Mouse (Mus musculus): Measurements from ENCODE around the gene Tia1. TPM values are rescaled to one million over a fixed set of nuclear protein-coding genes. Genes with fewer than 3 reads are reported as not detected.
A peak's percentile ranks its signal among the peaks of the same experiment; 100 is the strongest.

Gene Tia1
- polyA plus RNA-seq (2015; fragmentation: Nextera tagmentation; extraction: Ambion mirVana): 179 and 191 TPM in 2 replicates

GRCm38 (mm10) chr6:86404100-86404861, at the start of gene Tia1:
Gene Tia1, plus strand, starts transcription at chr6:86404219.
- Histone ChIP-seq H3K27ac (peak within 1 kb of the TSS; percentile 97), H3K4me1 (peaks cover 18% of the 10 kb centered on the region; the same call in 1 of the 2 replicates), H3K36me3 (peaks cover 11% of the 10 kb centered on the region; the same call in 1 of the 2 replicates), H3K9me3 (no peaks in the 10 kb centered on the region), H3K4me2 (peak within 1 kb of the TSS; percentile 59), H3K4me3 (peak within 1 kb of the TSS; percentile 70), H3K9ac (peak within 1 kb of the TSS; percentile 86), H3K27me3 (no peaks in the 10 kb centered on the region)
- ATAC-seq (ENCODE audit: borderline replicate concordance, extremely low read depth, low FRiP score, low TSS enrichment): peak; percentile 98
- under 1% methylated on average over 55 of the region's 62 CpGs for WGBS

GRCm38 (mm10) chr6:86354948-86355347, 49.1 kb upstream of the Tia1 start:
- H3K36me3 ChIP-seq: no peaks in the 10 kb centered on the region
- 55% methylated on average over 3 of the region's 3 CpGs for WGBS
- no peaks in the 10 kb centered on the region for H3K4me1 ChIP-seq
- no peak overlapping the region for H3K4me3 ChIP-seq
- ATAC-seq (ENCODE audit: borderline replicate concordance, extremely low read depth, low FRiP score, low TSS enrichment): no peak
- H3K4me2 ChIP-seq: no peak overlapping the region
- H3K27ac ChIP-seq: no peak overlapping the region
- H3K9me3 ChIP-seq: no peaks in the 10 kb centered on the region
- no peaks in the 10 kb centered on the region for H3K27me3 ChIP-seq
- no peak overlapping the region for H3K9ac ChIP-seq

DNA sequence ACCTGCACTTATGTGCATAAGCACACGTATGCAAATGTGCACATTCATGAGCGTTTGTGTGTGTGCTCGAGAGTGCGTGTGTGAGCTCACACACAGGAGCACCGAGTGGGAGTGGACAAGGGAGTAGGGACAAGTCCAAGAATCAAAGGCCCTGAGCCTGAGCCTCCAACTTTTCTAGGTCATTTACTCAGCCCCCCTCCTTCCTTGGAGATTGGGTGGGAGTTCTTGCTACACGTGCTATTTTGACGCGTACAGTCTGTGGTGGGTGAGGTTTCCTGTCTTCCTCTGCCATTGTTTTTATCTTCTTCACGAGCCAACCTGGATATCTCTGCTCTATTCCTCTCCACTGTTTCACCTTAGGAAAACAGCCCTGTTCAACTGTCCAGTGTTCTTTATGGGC, 47.1 kb upstream of the Tia1 start:
- no peak for ATAC-seq (ENCODE audit: borderline replicate concordance, extremely low read depth, low FRiP score, low TSS enrichment)
- Histone ChIP-seq H3K4me1 (no peaks in the 10 kb centered on the region), H3K4me2 (no peak overlapping the region), H3K9ac (no peak overlapping the region), H3K27ac (no peak overlapping the region), H3K4me3 (no peak overlapping the region), H3K27me3 (no peaks in the 10 kb centered on the region), H3K36me3 (no peaks in the 10 kb centered on the region), H3K9me3 (no peaks in the 10 kb centered on the region)
- 73% methylated on average over 9 of the region's 9 CpGs for WGBS

GRCm38 (mm10) chr6:86360691-86361090, 43.3 kb upstream of the Tia1 start:
- no peak for ATAC-seq (ENCODE audit: borderline replicate concordance, extremely low read depth, low FRiP score, low TSS enrichment)
- H3K4me3 ChIP-seq: no peak overlapping the region
- H3K4me1 ChIP-seq: 0 out of 2 replicates have a peak, but pooled peaks cover 5% of the 10 kb centered on the region
- no peak overlapping the region for H3K4me2 ChIP-seq
- H3K9ac ChIP-seq: no peak overlapping the region
- H3K27me3 ChIP-seq: no peaks in the 10 kb centered on the region
- 43% methylated on average over 7 of the region's 7 CpGs for WGBS
- no peak overlapping the region for H3K27ac ChIP-seq
- no peaks in the 10 kb centered on the region for H3K36me3 ChIP-seq
- no peaks in the 10 kb centered on the region for H3K9me3 ChIP-seq

- peaks cover 8% of the 10 kb centered on the region for H3K4me1 ChIP-seq
- no peak for ATAC-seq (ENCODE audit: borderline replicate concordance, extremely low read depth, low FRiP score, low TSS enrichment)
- WGBS: 83% methylated on average over 7 of the region's 7 CpGs
- H3K9ac ChIP-seq: no peak overlapping the region
- no peaks in the 10 kb centered on the region for H3K27me3 ChIP-seq
- H3K4me3 ChIP-seq: no peak overlapping the region
- H3K4me2 ChIP-seq: no peak overlapping the region
- H3K27ac ChIP-seq: no peak overlapping the region
- H3K9me3 ChIP-seq: no peaks in the 10 kb centered on the region
- H3K36me3 ChIP-seq: no peaks in the 10 kb centered on the region
Measured at GRCm38 (mm10) chr6:86361373-86361772, 42.6 kb upstream of the Tia1 start.

DNA sequence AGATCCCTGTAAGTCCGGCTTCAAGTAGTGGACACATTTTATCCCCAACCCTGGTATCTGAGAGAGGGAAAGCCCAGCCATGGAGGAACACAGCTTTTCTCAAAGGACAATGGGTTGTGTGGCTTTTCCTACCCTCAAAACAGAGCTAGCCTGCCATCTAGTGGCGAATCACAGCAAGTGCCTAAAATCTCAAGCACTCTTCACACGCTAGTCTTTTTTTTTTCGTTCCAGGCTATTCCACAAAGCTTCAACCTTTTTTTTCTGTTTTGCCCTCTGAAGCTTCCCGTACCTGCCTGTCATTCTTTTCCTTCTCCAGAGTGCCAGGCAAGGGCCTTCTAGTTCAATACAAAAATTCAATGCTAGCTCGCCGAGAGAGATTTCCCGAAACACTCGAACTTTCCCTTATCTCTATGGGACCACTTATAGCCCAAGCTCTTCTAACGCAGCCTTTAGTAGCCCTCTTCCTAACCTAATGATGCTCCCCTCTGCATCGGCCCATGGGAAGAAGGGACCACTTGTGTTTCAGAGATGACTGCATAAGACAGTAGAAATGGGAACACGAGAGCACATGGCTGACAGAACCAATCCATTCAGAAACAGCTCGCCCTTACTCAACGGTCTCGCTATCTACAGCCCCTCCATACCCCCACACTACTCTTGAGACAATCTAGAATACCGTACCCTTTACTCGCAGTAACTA, 39.4 kb upstream of the Tia1 start:
- Histone ChIP-seq H3K4me3 (peak overlapping the region; percentile 85), H3K27ac (0 out of 2 replicates have a peak overlapping the region, but pooled peaks have one; percentile 13), H3K9ac (peak overlapping the region; percentile 54), H3K4me2 (peak overlapping the region; percentile 94), H3K27me3 (no peaks in the 10 kb centered on the region), H3K4me1 (peaks cover 12% of the 10 kb centered on the region), H3K9me3 (no peaks in the 10 kb centered on the region), H3K36me3 (peaks cover 16% of the 10 kb centered on the region; the same call in 1 of the 2 replicates)
- ATAC-seq (ENCODE audit: borderline replicate concordance, extremely low read depth, low FRiP score, low TSS enrichment): peak; percentile 41; the same call in 1 of the 2 replicates
- WGBS: under 1% methylated on average over 17 of the region's 17 CpGs

DNA sequence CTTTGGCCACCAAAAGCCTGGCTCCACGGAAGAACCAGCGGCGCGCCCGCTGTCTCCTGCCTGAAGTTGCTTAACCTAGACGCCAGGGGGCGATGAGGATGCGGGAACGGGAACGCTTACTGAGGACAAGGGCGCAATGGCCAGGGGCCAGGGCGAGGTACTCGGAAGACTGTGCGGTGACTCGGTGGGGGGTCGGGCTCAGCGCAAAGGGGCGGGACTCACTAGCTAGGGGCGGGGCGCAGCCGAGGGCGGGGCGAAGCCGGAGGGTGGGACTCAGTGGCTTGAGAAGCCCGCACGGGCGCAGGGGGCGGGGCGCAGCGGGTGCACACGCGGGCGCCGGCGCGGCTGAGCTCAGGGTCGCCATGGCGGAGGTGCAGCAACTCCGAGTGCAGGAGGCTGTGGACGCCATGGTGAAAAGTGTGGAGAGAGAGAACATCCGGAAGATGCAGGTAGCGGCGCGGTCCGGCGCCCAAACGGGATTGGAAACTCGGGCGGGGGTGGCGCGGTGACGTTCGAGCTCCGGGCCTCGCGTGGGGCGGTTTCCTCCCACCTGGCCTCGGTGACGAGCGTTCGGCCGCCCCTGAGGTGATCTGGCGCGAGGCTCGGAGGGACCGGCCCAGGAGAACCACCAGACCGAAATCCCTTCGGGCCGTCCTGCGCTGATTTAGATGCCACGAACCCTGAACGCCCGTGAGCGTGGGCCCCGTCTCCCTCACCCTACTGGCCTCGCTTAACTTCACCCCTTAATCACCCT, 38.5 kb upstream of the Tia1 start, which contains the start of gene Fam136a:
Gene Fam136a, plus strand, starts transcription at position 276 of the 754 bp plus-strand sequence.
- peak; percentile 97 for ATAC-seq (ENCODE audit: borderline replicate concordance, extremely low read depth, low FRiP score, low TSS enrichment)
- Histone ChIP-seq H3K9me3 (no peaks in the 10 kb centered on the region), H3K4me2 (peak within 1 kb of the TSS; percentile 94), H3K4me3 (peak within 1 kb of the TSS; percentile 85), H3K9ac (peak within 1 kb of the TSS; percentile 71), H3K36me3 (peaks cover 16% of the 10 kb centered on the region; the same call in 1 of the 2 replicates), H3K27me3 (no peaks in the 10 kb centered on the region), H3K4me1 (peaks cover 15% of the 10 kb centered on the region), H3K27ac (peak within 1 kb of the TSS; percentile 80)
- WGBS: under 1% methylated on average over 75 of the region's 76 CpGs

DNA sequence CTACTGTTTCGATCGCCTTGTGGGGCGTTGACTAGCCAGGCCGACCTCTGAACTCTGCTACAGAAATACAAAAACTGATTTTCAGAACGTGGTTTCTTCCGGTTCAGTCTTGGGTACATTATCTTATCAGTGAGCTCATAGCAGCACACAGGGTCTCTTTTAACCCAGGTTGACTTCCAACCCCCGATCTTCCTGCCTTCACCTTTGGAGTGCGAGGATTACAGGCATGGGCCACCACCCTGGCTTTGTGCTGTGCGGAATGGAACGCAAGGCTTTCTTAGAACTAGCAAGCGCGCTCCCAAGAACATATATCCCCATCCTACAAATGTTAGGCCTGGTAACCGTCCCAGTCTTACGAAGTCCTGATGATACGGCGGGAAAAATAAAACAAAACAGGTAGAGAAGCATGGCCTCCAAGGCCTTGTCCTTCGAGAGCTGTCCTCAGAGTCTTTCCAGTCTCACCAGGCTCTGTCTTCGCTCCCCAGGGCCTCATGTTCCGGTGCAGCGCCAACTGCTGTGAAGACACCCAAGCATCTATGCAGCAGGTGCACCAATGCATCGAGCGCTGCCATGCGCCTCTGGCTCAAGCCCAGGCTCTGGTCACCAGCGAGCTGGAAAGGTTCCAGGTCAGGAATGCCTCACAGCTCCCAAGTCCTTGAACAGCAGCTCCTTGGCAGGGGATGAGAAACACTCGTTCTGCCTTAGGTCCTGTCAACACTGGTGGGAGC, 37.7 kb upstream of the Tia1 start:
- Histone ChIP-seq H3K4me3 (peak overlapping the region; percentile 85), H3K4me1 (peaks cover 18% of the 10 kb centered on the region), H3K27me3 (no peaks in the 10 kb centered on the region), H3K9ac (peak overlapping the region; percentile 71), H3K36me3 (peaks cover 16% of the 10 kb centered on the region; the same call in 1 of the 2 replicates), H3K4me2 (peak overlapping the region; percentile 94), H3K9me3 (no peaks in the 10 kb centered on the region), H3K27ac (peak overlapping the region; percentile 80)
- no peak for ATAC-seq (ENCODE audit: borderline replicate concordance, extremely low read depth, low FRiP score, low TSS enrichment)
- 32% methylated on average over 25 of the region's 25 CpGs for WGBS

DNA sequence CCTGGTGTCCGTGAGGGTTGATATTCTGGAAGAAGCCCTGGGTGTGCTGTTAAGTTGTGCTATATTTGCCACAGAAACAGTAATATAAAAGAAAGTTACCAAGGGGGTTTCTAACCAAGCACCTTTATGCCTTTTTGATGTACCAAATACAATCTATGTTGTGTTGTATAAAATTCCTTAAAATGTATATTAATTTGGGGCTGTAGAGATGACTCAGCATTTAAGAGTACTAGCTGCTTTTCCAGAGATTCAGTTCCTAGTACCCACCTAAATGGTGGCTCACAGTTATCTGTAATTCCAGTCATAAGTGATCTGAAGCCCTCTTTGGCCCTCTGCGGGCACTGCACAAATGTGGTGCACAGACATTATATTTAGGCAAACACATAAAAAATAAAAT, 37.2 kb upstream of the Tia1 start:
- Histone ChIP-seq H3K4me2 (peak overlapping the region; percentile 94), H3K27me3 (no peaks in the 10 kb centered on the region), H3K9ac (no peak overlapping the region), H3K36me3 (peaks cover 16% of the 10 kb centered on the region; the same call in 1 of the 2 replicates), H3K4me3 (peak overlapping the region; percentile 85), H3K9me3 (no peaks in the 10 kb centered on the region), H3K27ac (0 out of 2 replicates have a peak overlapping the region, but pooled peaks have one; percentile 80), H3K4me1 (peaks cover 18% of the 10 kb centered on the region)
- 56% methylated on average over 2 of the region's 2 CpGs for WGBS
- ATAC-seq (ENCODE audit: borderline replicate concordance, extremely low read depth, low FRiP score, low TSS enrichment): no peak

- Histone ChIP-seq H3K4me2 (no peak overlapping the region), H3K4me3 (no peak overlapping the region), H3K9me3 (no peaks in the 10 kb centered on the region), H3K4me1 (peaks cover 26% of the 10 kb centered on the region), H3K27me3 (no peaks in the 10 kb centered on the region), H3K27ac (no peak overlapping the region), H3K36me3 (peaks cover 16% of the 10 kb centered on the region; the same call in 1 of the 2 replicates), H3K9ac (no peak overlapping the region)
- 92% methylated on average over 5 of the region's 5 CpGs for WGBS
- no peak for ATAC-seq (ENCODE audit: borderline replicate concordance, extremely low read depth, low FRiP score, low TSS enrichment)
Measured at GRCm38 (mm10) chr6:86368479-86368878, 35.5 kb upstream of the Tia1 start.
